Mouse (Mus musculus) layer of hippocampus, adult 11-12 months (tissue): ENCODE data around the gene Ccdc107.
"Not testable (repeated sequence)": the region's sequence is repeated elsewhere in the genome, so short reads cannot be mapped to it uniquely, and the experiment has no call there.

Source experiments
- DNase-seq: peaks from one replicate; pipeline ENCODE4 v3.0.0; 2022; ENCODE audit warnings: low spot score

Ccdc107 gene

GRCm38 (mm10) chr4:43485666-43486065, 7.0 kb upstream of the Ccdc107 start:
- DNase-seq = not testable (repeated sequence)

- DNase-seq = no peak
Observed at GRCm38 (mm10) chr4:43489611-43490010, 3.1 kb upstream of the Ccdc107 start.

- DNase-seq = no peak
Observed at GRCm38 (mm10) chr4:43490801-43491200, 1.9 kb upstream of the Ccdc107 start.

- DNase-seq = no peak
Observed at GRCm38 (mm10) chr4:43492101-43492820, 439 bp upstream of the Ccdc107 start.

GRCm38 (mm10) chr4:43493186-43493845, 616 bp downstream of the Ccdc107 start:
- DNase-seq = peak; percentile 97

GRCm38 (mm10) chr4:43493846-43494240, 1.1 kb downstream of the Ccdc107 start:
- no peak for DNase-seq

GRCm38 (mm10) chr4:43496587-43496986, 3.9 kb downstream of the Ccdc107 start:
- DNase-seq = no peak

GRCm38 (mm10) chr4:43497405-43497804, 4.7 kb downstream of the Ccdc107 start:
- no peak for DNase-seq

GRCm38 (mm10) chr4:43497946-43498345, 5.2 kb downstream of the Ccdc107 start:
- no peak for DNase-seq

- no peak for DNase-seq
Observed at GRCm38 (mm10) chr4:43498983-43499382, 6.3 kb downstream of the Ccdc107 start.

GRCm38 (mm10) chr4:43499407-43500333, 7.0 kb downstream of the Ccdc107 start, which contains the start of gene Arhgef39:
Gene Arhgef39, minus strand, starts transcription at chr4:43499695.
- DNase-seq = peak; percentile 67

- DNase-seq = no peak
Observed at GRCm38 (mm10) chr4:43503041-43503440, 10.3 kb downstream of the Ccdc107 start.

GRCm38 (mm10) chr4:43503506-43503905, 10.8 kb downstream of the Ccdc107 start:
- no peak for DNase-seq

- no peak for DNase-seq
Observed at GRCm38 (mm10) chr4:43504269-43504668, 11.6 kb downstream of the Ccdc107 start.

- DNase-seq = no peak
Observed at GRCm38 (mm10) chr4:43506074-43506473, 13.4 kb downstream of the Ccdc107 start.

- DNase-seq = no peak
Observed at GRCm38 (mm10) chr4:43506536-43507185, 14.0 kb downstream of the Ccdc107 start, which contains the start of gene Car9. Gene Car9, plus strand, starts transcription at chr4:43506966.

- DNase-seq = no peak
Observed at GRCm38 (mm10) chr4:43507938-43508665, 15.4 kb downstream of the Ccdc107 start.

- DNase-seq = no peak
Observed at GRCm38 (mm10) chr4:43508666-43508997, 15.9 kb downstream of the Ccdc107 start.

- DNase-seq = no peak
Observed at GRCm38 (mm10) chr4:43509109-43509508, 16.4 kb downstream of the Ccdc107 start.

- DNase-seq = no peak
Observed at GRCm38 (mm10) chr4:43511675-43512454, 19.2 kb downstream of the Ccdc107 start.
